Mouse (Mus musculus): ENCODE measurements around the gene Psmd4.

- TF ChIP-seq CTCF (IDR thresholded peaks at IDR 0.05; ENCODE audit: low read depth) (peak; percentile 93), EP300 (IDR thresholded peaks at IDR 0.05; ENCODE audit: low read depth) (no peak)
Measured at GRCm38 (mm10) chr3:94996946-94997345, 45.5 kb downstream of the Psmd4 start.

All from liver, embryonic 14.5 days (tissue).